ENCODE assay signal across 9 mouse cellular contexts in genomic region chr13:110557930-110558727, GRCm38 (mm10).
DNase-seq lines count a peak whose midpoint lies in the region; ATAC-seq and TF ChIP-seq lines count a peak whose summit lies in the region.
"Had no signal": no experiment of that assay in that cellular context is flagged by ENCODE, and none has a peak within 500 bp of the region (broad histone marks: within the 10 kb centered on the region; RNA-seq: fewer than 3 reads in every experiment).

No protein-coding gene starts in this region.

- intact Hi-C loops in heart, postnatal 10 days (cut with DNase I) = loop anchor here (2.0 to 5.0 kb wide), 5 partner anchors 19 to 339 kb away; partner anchors contain the start of gene Plk2
- intact Hi-C loops in gastrocnemius, postnatal 14 days (cut with DNase I; ENCODE audit: low total_unique reads) = no loop called here

- H3K4me1 ChIP-seq in forebrain, embryonic 13.5 days = peaks cover 8% of the 10 kb centered on the region
- no peaks in the 10 kb centered on the region for H3K4me1 ChIP-seq in forebrain, embryonic 11.5 days (replicated peaks; ENCODE audit: control insufficient read depth, insufficient read depth, low read length)
- peaks cover 11% of the 10 kb centered on the region for H3K4me1 ChIP-seq in cortical plate, adult 2 months (ENCODE audit: control insufficient read depth, insufficient read depth, low read length)
- H3K4me1 ChIP-seq in midbrain, postnatal 0 days (ENCODE audit: insufficient read depth, low read length) = no peaks in the 10 kb centered on the region; the same call in 1 of the 2 replicates

- H3K9me3 ChIP-seq in forebrain, embryonic 13.5 days (replicated peaks) = no peaks in the 10 kb centered on the region
- H3K9me3 ChIP-seq in forebrain, embryonic 11.5 days (ENCODE audit: control insufficient read depth, low read length) = no peaks in the 10 kb centered on the region
- H3K9me3 ChIP-seq in midbrain, postnatal 0 days (ENCODE audit: low read length) = no peaks in the 10 kb centered on the region
- H3K9me3 ChIP-seq: megakaryocyte, embryonic 14.5 days had no signal

- H3K4me3 ChIP-seq in forebrain, embryonic 13.5 days = no peak overlapping the region
- no peak overlapping the region for H3K4me3 ChIP-seq in forebrain, embryonic 11.5 days (ENCODE audit: low read depth, low read length)
- no peak overlapping the region; the same call in 1 of the 2 replicates for H3K4me3 ChIP-seq in cortical plate, adult 2 months (ENCODE audit: insufficient read depth, low read length)
- 0 out of 2 replicates have a peak overlapping the region, but pooled peaks have one; percentile 3 for H3K4me3 ChIP-seq in midbrain, postnatal 0 days (ENCODE audit: low read depth, low read length)
- H3K4me3 ChIP-seq: megakaryocyte, embryonic 14.5 days had no signal

- H3K27ac ChIP-seq in forebrain, embryonic 13.5 days = no peak overlapping the region; the same call in none of the 2 replicates
- H3K27ac ChIP-seq in forebrain, embryonic 11.5 days (ENCODE audit: low read depth, low read length) = no peak overlapping the region
- peak overlapping the region; percentile 49; the same call in 1 of the 2 replicates for H3K27ac ChIP-seq in cortical plate, adult 2 months (ENCODE audit: insufficient read depth, low read length)
- 0 out of 2 replicates have a peak overlapping the region, but pooled peaks have one; percentile 32 for H3K27ac ChIP-seq in midbrain, postnatal 0 days (ENCODE audit: low read depth, low read length)

- no peak for DNase-seq in forebrain, embryonic 11.5 days (ENCODE audit: low spot score)
- peak; percentile 57 to 64 for DNase-seq in heart, postnatal 10 days
- peak; percentile 73 for DNase-seq in layer of hippocampus, adult 9-11 months
- DNase-seq in midbrain, postnatal 0 days (ENCODE audit: low spot score) = peak; percentile 46
- no peak for DNase-seq in urinary bladder, postnatal 14 days (ENCODE audit: low spot score)
- no peak for DNase-seq in gastrocnemius, postnatal 14 days

- no peaks in the 10 kb centered on the region for H3K27me3 ChIP-seq in forebrain, embryonic 13.5 days
- H3K27me3 ChIP-seq in forebrain, embryonic 11.5 days (ENCODE audit: control insufficient read depth, insufficient read depth, low read length) = no peaks in the 10 kb centered on the region
- no peaks in the 10 kb centered on the region for H3K27me3 ChIP-seq in midbrain, postnatal 0 days (ENCODE audit: insufficient read depth, low read length)
- H3K27me3 ChIP-seq: megakaryocyte, embryonic 14.5 days had no signal

- TF ChIP-seq CTCF in cortical plate, adult 2 months (IDR thresholded peaks at IDR 0.05; ENCODE audit: extremely low read depth, insufficient read depth, low read length) = no peak
- no peak for TF ChIP-seq CTCF in midbrain, postnatal 0 days (IDR thresholded peaks at IDR 0.05)

- no peak overlapping the region for H3K9ac ChIP-seq in forebrain, embryonic 13.5 days
- no peak overlapping the region for H3K9ac ChIP-seq in forebrain, embryonic 11.5 days (ENCODE audit: low read length)
- 0 out of 2 replicates have a peak overlapping the region, but pooled peaks have one; percentile 33 for H3K9ac ChIP-seq in midbrain, postnatal 0 days (replicated peaks; ENCODE audit: low read length, poor library complexity, severe bottlenecking)

- WGBS in forebrain, embryonic 13.5 days = 59% methylated on average over 28 of the region's 28 CpGs
- WGBS in forebrain, embryonic 11.5 days = 82% methylated on average over 28 of the region's 28 CpGs
- 58% methylated on average over 28 of the region's 28 CpGs for WGBS in midbrain, postnatal 0 days

- no peak for TF ChIP-seq POLR2A in cortical plate, adult 2 months (IDR thresholded peaks at IDR 0.05; ENCODE audit: extremely low read depth, insufficient read depth, low read length)

- peak; percentile 79 for ATAC-seq in forebrain, embryonic 13.5 days
- ATAC-seq in forebrain, embryonic 11.5 days (replicated peaks; ENCODE audit: low FRiP score) = no peak
- peak; percentile 31; the same call in 1 of the 2 replicates for ATAC-seq in midbrain, postnatal 0 days (ENCODE audit: low FRiP score)

- no peaks in the 10 kb centered on the region for H3K36me3 ChIP-seq in forebrain, embryonic 13.5 days (ENCODE audit: poor library complexity, severe bottlenecking)
- H3K36me3 ChIP-seq in forebrain, embryonic 11.5 days (ENCODE audit: control insufficient read depth, insufficient read depth, low read length) = no peaks in the 10 kb centered on the region
- no peaks in the 10 kb centered on the region for H3K36me3 ChIP-seq in midbrain, postnatal 0 days (ENCODE audit: insufficient read depth, low read length)

- peak overlapping the region; percentile 36 for H3K4me2 ChIP-seq in forebrain, embryonic 13.5 days
- H3K4me2 ChIP-seq in forebrain, embryonic 11.5 days (ENCODE audit: low read depth, low read length, severe bottlenecking) = no peak overlapping the region
- H3K4me2 ChIP-seq in midbrain, postnatal 0 days (ENCODE audit: low read depth, low read length, poor library complexity, severe bottlenecking) = peak overlapping the region; percentile 28

Comparison
In these comparisons a context has a peak if more than half of its experiments do, and no peak if none do; other contexts are left out.
1. H3K27ac ChIP-seq: peak in cortical plate, adult 2 months (single experiment) and midbrain, postnatal 0 days (single experiment); none in forebrain, embryonic 13.5 days (single experiment) and forebrain, embryonic 11.5 days (single experiment).
2. DNase-seq: peak in heart, postnatal 10 days (2 of 2), layer of hippocampus, adult 9-11 months (single experiment) and midbrain, postnatal 0 days (single experiment); none in forebrain, embryonic 11.5 days (single experiment), urinary bladder, postnatal 14 days (single experiment) and gastrocnemius, postnatal 14 days (single experiment).